Mouse (Mus musculus) thymus, postnatal 36 days (tissue): ENCODE measurements around the gene Zfp598.

Experiments used
- DNase-seq, 2 experiments: peaks; one replicate each; pipeline ENCODE4 v3.0.0; 2022; ENCODE audit warnings: mixed read lengths in 2 of 2

Zfp598 gene

GRCm38 (mm10) chr17:24669545-24670245 lies at the start of gene Zfp598:
Gene Zfp598 (plus strand): TSS chr17:24669687.
- peak; percentile 93 to 95 for DNase-seq

GRCm38 (mm10) chr17:24625472-24625871 lies 44.0 kb upstream of the Zfp598 start:
- no peak for DNase-seq

GRCm38 (mm10) chr17:24628646-24629045 lies 40.8 kb upstream of the Zfp598 start:
- DNase-seq, result peak; percentile 68 to 74

- DNase-seq, result no peak
Observed at GRCm38 (mm10) chr17:24630072-24630471, 39.4 kb upstream of the Zfp598 start.

- peak; percentile 87 to 92 for DNase-seq
Observed at GRCm38 (mm10) chr17:24632167-24632812, 37.2 kb upstream of the Zfp598 start, which contains the start of the genes Tsc2 and Nthl1. Gene Tsc2 (minus strand): TSS chr17:24632630. Gene Nthl1 (plus strand): TSS chr17:24632680.

GRCm38 (mm10) chr17:24632813-24633449 lies 36.6 kb upstream of the Zfp598 start:
- no peak for DNase-seq

- DNase-seq, result no peak
Observed at GRCm38 (mm10) chr17:24633831-24634230, 35.7 kb upstream of the Zfp598 start.

GRCm38 (mm10) chr17:24635024-24635423 lies 34.5 kb upstream of the Zfp598 start:
- no peak for DNase-seq

- no peak for DNase-seq
Observed at GRCm38 (mm10) chr17:24635694-24636093, 33.8 kb upstream of the Zfp598 start.

- no peak for DNase-seq
Observed at GRCm38 (mm10) chr17:24636781-24637481, 32.6 kb upstream of the Zfp598 start.

- DNase-seq, result no peak
Observed at GRCm38 (mm10) chr17:24638214-24638613, 31.3 kb upstream of the Zfp598 start.

GRCm38 (mm10) chr17:24638840-24639239 lies 30.6 kb upstream of the Zfp598 start:
- no peak for DNase-seq

- no peak for DNase-seq
Observed at GRCm38 (mm10) chr17:24639571-24639988, 29.9 kb upstream of the Zfp598 start.

- no peak for DNase-seq
Observed at GRCm38 (mm10) chr17:24640119-24640518, 29.4 kb upstream of the Zfp598 start.

GRCm38 (mm10) chr17:24640581-24640980 lies 28.9 kb upstream of the Zfp598 start:
- DNase-seq, result no peak

- no peak for DNase-seq
Observed at GRCm38 (mm10) chr17:24641944-24642343, 27.5 kb upstream of the Zfp598 start.

- DNase-seq, result no peak
Observed at GRCm38 (mm10) chr17:24642791-24643343, 26.6 kb upstream of the Zfp598 start.

GRCm38 (mm10) chr17:24644030-24644715 lies 25.3 kb upstream of the Zfp598 start:
- no peak for DNase-seq

- DNase-seq, result no peak
Observed at GRCm38 (mm10) chr17:24644875-24645721, 24.4 kb upstream of the Zfp598 start.

- no peak for DNase-seq
Observed at GRCm38 (mm10) chr17:24645916-24646315, 23.6 kb upstream of the Zfp598 start.

GRCm38 (mm10) chr17:24646381-24646780 lies 23.1 kb upstream of the Zfp598 start:
- DNase-seq, result no peak
